Mouse (Mus musculus): ENCODE results near the gene Tbc1d21.
A peak's percentile ranks its signal among the peaks of the same experiment; 100 is the strongest.

Tbc1d21 gene

GRCm38 (mm10) chr9:58336650-58337281, 33.5 kb downstream of the Tbc1d21 start:
- no peak for DNase-seq

DNA sequence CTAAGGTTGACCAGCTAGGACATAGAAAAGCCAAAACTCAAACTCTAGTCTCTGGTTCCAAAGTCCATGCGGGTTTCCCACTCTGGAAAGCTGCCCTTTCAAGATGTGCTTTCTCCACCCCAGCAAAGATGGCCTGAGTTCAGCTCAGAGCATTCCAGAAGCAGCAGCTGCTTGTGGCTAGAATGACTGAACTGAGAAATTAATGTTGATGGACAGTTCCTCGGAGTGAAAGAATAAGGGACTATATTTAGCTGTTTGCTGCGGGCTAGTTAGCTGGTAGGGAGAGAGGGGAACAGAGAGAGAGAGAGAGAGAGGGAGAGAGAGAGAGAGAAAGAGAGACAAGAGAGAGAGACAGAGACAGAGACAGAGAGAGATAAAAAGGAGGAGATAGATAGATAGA, 39.0 kb downstream of the Tbc1d21 start:
- DNase-seq = no peak

- DNase-seq = peak; percentile 70
Measured at GRCm38 (mm10) chr9:58330293-58330692, 40.0 kb downstream of the Tbc1d21 start.

DNA sequence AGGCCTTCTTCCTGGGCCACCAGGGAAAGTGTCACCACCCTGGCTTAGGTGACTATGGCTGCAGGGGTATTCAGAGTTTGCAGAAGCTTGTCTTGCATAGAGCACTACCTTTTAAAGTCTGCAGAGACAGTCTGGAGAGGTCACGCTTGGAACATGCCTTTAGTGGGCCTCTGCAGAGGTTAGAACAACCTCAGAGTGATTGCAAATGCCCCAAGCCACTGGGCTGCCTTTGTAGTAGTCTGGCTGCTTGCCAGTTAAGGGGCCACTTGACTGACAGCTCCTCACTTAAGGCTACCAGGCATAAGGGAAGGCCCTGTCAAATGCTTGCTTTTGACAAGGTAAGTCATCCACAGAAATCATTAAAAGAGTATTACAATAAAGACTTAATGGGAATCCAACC, 42.9 kb downstream of the Tbc1d21 start:
- DNase-seq = no peak

GRCm38 (mm10) chr9:58326477-58327180, 43.6 kb downstream of the Tbc1d21 start:
- no peak for DNase-seq

DNA sequence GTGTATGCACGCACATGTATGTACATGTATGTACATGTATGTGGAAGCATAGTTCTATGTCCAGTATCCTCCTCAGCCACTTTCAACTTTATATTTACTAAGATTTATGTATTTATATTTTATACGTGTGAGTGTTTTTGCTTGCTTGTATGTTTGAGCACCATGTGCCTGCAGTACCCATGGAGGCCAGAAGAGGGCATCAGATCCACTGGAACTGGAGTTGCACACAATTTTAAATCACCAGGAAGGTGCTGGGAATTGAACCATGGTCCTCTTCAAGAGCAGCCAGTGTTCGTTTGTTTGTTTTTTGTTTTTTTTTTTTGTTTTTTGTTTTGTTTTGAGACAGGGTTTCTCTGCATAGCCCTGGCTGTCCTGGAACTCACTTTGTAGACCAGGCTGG, 48.6 kb downstream of the Tbc1d21 start:
- no peak for DNase-seq

DNA sequence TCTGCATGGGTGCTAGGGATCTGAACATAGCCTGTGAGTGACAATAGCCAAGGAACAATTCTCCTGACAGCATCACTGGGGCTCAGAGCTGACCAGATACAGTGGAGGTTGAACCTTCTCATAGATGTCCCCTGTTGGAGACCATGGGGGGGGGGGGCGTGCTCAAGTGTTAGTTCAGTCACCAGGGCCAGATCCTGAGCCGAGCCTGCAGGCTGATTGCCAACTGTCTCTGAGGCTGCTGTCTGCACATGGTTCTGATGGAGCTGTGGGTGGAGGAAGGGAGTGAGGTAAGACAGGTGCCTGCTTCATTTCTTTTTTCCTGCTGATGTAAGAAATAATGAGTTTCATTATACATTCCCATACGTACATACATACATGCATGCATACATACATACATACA, 51.9 kb downstream of the Tbc1d21 start:
- no peak for DNase-seq

GRCm38 (mm10) chr9:58317381-58317780, 52.9 kb downstream of the Tbc1d21 start:
- DNase-seq = no peak

DNA sequence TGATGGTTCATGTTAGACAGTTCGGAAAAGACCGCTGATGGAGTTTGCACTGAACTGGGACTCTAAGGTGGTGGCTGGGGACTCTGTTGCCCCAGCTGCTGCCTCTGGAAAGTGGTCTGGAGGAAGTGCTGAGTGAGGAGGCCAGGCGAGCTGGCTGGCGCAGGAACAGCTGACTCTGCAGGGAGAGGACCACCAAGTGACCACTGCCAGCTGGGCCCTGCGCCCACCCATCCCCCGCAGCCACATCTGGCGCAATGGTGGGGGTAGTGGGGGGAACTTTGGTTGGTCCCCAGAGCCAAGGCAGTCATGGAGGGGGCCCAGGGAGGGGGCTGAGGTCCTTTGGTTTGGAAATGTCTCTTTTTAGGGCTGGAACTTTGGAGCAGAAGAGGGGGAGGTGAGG, 53.5 kb downstream of the Tbc1d21 start:
- DNase-seq = no peak

GRCm38 (mm10) chr9:58315850-58316249, 54.4 kb downstream of the Tbc1d21 start:
- no peak for DNase-seq

- DNase-seq = no peak
Measured at GRCm38 (mm10) chr9:58314682-58315360, 55.4 kb downstream of the Tbc1d21 start.

DNA sequence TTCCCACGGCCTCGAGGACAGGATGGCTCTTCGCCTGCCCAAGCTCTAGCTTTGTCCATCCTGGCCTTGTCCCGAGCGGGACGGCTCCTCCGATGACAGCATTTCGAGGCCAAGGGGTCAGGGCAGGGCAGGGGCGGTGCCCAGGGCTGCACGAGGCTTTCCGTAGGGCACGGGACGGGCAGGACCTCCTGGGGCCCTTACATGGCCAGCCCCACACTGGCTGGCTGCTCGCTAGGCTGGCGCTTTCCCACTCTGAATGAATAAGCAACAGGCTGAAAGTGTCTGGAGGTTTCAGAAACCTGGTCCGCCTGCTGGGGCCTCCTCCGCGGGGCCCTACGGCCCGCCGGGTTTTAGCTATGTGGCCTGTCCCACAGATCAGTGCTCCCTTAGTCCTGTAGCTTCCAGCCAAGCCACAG, 57.3 kb downstream of the Tbc1d21 start, which contains the start of gene Loxl1:
Gene Loxl1 (minus strand): TSS at position 243 of the 416 bp plus-strand sequence.
- no peak for DNase-seq

GRCm38 (mm10) chr9:58312196-58312943, 57.9 kb downstream of the Tbc1d21 start:
- DNase-seq = no peak

GRCm38 (mm10) chr9:58311191-58311910, 58.9 kb downstream of the Tbc1d21 start:
- DNase-seq = no peak

GRCm38 (mm10) chr9:58310043-58310660, 60.1 kb downstream of the Tbc1d21 start:
- no peak for DNase-seq

Measured in right cerebral cortex, postnatal 25 days (tissue).